Mouse (Mus musculus) ES-E14 (cell line): ENCODE results near the gene Frrs1. TPM values are rescaled to one million over a fixed set of nuclear protein-coding genes. Genes with fewer than 3 reads are reported as not detected.
A peak's percentile ranks its signal among the peaks of the same experiment; 100 is the strongest.

Experiments used
- DNase-seq: peaks from one replicate; pipeline ENCODE4 v3.0.0-alpha.2; 2013; ENCODE audit warnings: low read depth, low spot score
- H3K27ac ChIP-seq: 2 replicates; pipeline ENCODE4 v1.5.1; 2012; ENCODE audit warnings: low read depth, mild to moderate bottlenecking, low read length, moderate library complexity, mixed read lengths; ENCODE audit not compliant: poor library complexity, insufficient read depth, severe bottlenecking
- H3K36me3 ChIP-seq: 2 replicates; pipeline ENCODE4 v1.6.1; 2012; ENCODE audit warnings: mild to moderate bottlenecking, low read length, moderate library complexity, mixed read lengths; ENCODE audit not compliant: control insufficient read depth, poor library complexity, insufficient read depth, severe bottlenecking
- H3K4me1 ChIP-seq, 2 experiments: fragments of 150-350 bp in 1 of 2; sonication (generic) in 1 of 2; 2 replicates each; pipeline ENCODE4 v1.6.1; 2012; ENCODE audit warnings: low read length in 2 of 2, mild to moderate bottlenecking in 1 of 2, mixed read lengths in 1 of 2; ENCODE audit not compliant: control insufficient read depth in 2 of 2, insufficient read depth in 2 of 2, poor library complexity in 1 of 2
- H3K4me3 ChIP-seq, 2 experiments: fragments of 150-350 bp in 1 of 2; sonication (generic) in 1 of 2; 2 replicates each; pipeline ENCODE4 v1.5.1; 2012; ENCODE audit warnings: low read length in 2 of 2, low read depth in 1 of 2, mild to moderate bottlenecking in 1 of 2, mixed read lengths in 1 of 2; ENCODE audit not compliant: insufficient read depth in 1 of 2, poor library complexity in 1 of 2, severe bottlenecking in 1 of 2
- H3K9ac ChIP-seq: 2 replicates; pipeline ENCODE4 v1.6.1; 2012; ENCODE audit warnings: low read depth, mild to moderate bottlenecking, low read length, mixed read lengths; ENCODE audit not compliant: poor library complexity, insufficient read depth, severe bottlenecking
- H3K9me3 ChIP-seq: fragments of 150-350 bp; sonication (generic); 2 replicates; pipeline ENCODE4 v1.6.1; 2012; ENCODE audit warnings: low read depth, mild to moderate bottlenecking, low read length; ENCODE audit not compliant: control insufficient read depth, insufficient read depth
- CHD2 ChIP-seq: IDR thresholded peaks from 2 replicates; pipeline ENCODE4 v1.6.1; 2014; ENCODE audit warnings: mild to moderate bottlenecking, low read depth, low read length, inconsistent platforms
- HCFC1 ChIP-seq: IDR thresholded peaks from 2 replicates; pipeline ENCODE4 v1.6.1; 2012; ENCODE audit warnings: low read length, inconsistent platforms, borderline replicate concordance; ENCODE audit not compliant: insufficient read depth
- MAFK ChIP-seq: IDR thresholded peaks from 2 replicates; pipeline ENCODE4 v1.6.1; 2014; ENCODE audit warnings: mild to moderate bottlenecking, low read depth, low read length, inconsistent platforms; ENCODE audit not compliant: insufficient read depth
- ZC3H11A ChIP-seq: IDR thresholded peaks from 2 replicates; pipeline ENCODE4 v1.6.1; 2012; ENCODE audit warnings: low read depth, mild to moderate bottlenecking, inconsistent platforms, low read length, borderline replicate concordance
- ZNF384 ChIP-seq: IDR thresholded peaks from 2 replicates; pipeline ENCODE4 v1.6.1; 2012; ENCODE audit warnings: low read depth, low read length, inconsistent platforms
- in situ Hi-C, 2 experiments: fragments of 600-800 bp; cut with MboI; formaldehyde crosslinking; loops; one replicate each; pipeline ENCODE4 v1.15.1; 2025; ENCODE audit warnings: low sequenced_read_pairs in 2 of 2, inconsistent platforms in 1 of 2; ENCODE audit not compliant: unreplicated experiment in 2 of 2
- total RNA-seq: library from RNA; depleted of rRNA; stranded (reverse); fragments of 300-350 nt; gene quantifications from 2 replicates; pipeline ENCODE4 v1.2.3, GENCODE M21; 2012

Frrs1 gene
- total RNA-seq, 1 experiment: 69.3 TPM

DNA sequence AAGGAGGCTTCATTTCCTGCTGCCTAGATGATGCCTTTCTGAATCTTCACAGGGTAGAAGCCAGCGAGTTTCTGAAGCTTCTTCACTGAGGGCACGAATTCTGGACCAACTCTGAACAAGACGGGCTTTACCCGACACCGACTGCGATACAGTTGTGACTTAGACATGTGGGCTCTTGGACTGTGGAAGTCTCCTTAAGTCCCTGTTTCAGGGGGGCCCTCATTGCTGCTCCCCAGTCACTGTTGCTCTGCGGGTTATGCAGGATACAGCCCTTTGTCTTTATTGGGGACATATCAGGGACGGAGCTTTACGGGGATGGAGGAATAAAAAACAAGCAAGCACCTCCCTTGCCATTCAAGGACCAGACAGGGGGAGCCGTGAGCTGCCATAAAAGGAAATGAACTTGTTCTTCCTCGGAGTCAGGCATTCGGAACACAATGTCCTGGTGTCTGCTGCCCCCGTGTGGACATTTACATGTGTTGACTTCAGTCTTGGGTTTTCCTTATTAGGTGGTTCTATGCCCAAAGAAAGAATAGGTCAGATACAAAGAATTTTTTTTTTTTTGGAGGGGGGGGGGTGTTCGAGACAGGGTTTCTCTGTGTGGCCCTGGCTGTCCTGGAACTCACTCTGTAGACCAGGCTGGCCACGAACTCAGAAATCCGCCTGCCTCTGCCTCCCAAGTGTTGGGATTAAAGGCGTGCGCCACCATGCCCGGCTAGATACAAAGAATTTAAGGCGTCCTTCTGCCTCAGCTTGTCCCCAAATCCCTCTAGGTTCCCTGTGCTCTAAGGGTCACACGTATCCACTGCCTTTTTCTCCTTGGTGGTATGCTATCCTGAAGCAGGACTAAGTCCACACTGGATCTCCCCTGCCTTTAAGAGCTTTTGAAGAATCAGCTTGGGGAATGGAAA is 23.2 kb upstream of the Frrs1 start:
- Histone ChIP-seq H3K9ac (peak overlapping the region; percentile 68; the same call in 1 of the 2 replicates), H3K4me3 (peak overlapping the region; percentile 29 to 56), H3K9me3 (no peaks in the 10 kb centered on the region), H3K36me3 (no peaks in the 10 kb centered on the region), H3K27ac (no peak overlapping the region), H3K4me1 (peaks cover 0 to 2% of the 10 kb centered on the region in 2 experiments; a peak in 1 of 4 replicates)
- TF ChIP-seq HCFC1: no peak
- TF ChIP-seq ZC3H11A: peak; percentile 80
- peak; percentile 76 for TF ChIP-seq ZNF384
- peak; percentile 98 for DNase-seq
- in situ Hi-C loops: no loop called here

DNA sequence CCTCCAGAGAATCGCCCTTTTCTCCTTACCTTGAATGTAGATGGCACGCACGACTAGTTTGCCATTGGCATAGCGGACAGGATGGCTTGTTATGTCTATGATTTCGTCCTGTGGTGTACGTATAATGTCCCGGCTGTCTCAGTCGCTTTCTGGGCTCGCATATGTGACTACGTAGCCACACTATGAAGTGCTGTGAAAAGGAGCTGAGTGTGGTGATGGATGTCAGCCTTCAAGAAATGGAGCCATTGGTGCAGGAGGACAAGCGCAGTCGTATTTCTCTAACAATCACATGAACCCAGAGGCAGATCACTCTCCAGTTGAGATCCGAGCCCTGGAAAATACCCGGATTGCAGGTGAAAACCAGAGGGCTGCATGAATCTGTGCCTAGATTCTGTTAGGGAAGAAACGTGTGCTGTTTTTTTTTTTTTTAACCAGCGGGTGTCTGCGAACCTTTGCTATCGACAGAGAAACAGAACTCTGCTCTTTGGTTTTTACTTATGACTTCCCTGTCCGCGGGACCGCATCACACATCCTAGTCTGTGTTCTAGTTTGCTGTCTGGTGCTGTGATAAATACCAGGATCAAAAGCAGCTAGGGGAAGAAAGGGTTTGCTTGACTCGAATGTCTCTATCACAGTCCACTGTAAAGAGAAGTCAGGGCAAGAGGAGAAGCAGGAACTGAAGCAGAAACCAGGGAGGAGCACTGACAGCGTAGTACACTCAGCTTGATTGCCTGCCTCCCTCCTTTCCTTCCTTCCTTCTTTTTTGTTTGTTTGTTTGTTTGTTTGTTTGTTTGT is 22.4 kb upstream of the Frrs1 start:
- H3K4me3 ChIP-seq: peak overlapping the region; percentile 29 to 56
- DNase-seq: no peak
- peak overlapping the region; percentile 68; the same call in 1 of the 2 replicates for H3K9ac ChIP-seq
- no peak overlapping the region for H3K27ac ChIP-seq
- H3K9me3 ChIP-seq: no peaks in the 10 kb centered on the region
- TF ChIP-seq ZNF384 (peak; percentile 85), CHD2 (no peak)
- in situ Hi-C loops: no loop called here
- peaks cover 0 to 2% of the 10 kb centered on the region in 2 experiments; a peak in 1 of 4 replicates for H3K4me1 ChIP-seq
- H3K36me3 ChIP-seq: no peaks in the 10 kb centered on the region

DNA sequence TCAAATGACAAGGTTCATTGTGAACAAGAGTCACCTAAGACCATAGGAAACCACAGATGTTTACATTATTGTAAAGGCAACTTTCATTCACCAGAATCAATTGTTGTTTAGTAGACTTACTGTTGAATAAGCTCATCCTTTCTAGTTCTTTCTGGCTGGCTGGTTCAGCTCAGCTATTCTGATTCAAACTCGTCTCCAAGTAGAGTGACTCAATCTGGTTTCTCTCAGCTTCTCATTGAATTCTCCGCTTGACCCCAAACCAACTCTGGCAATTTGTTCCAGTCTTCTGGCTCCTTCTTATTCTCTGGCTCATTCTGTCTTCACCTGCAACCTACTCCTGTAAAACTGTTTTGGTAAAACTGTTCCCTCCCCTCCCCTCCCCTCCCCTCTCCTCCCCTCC is 18.0 kb upstream of the Frrs1 start:
- no peaks in the 10 kb centered on the region for H3K9me3 ChIP-seq
- H3K9ac ChIP-seq: no peak overlapping the region
- H3K27ac ChIP-seq: no peak overlapping the region
- H3K36me3 ChIP-seq: no peaks in the 10 kb centered on the region
- no peak overlapping the region for H3K4me3 ChIP-seq
- TF ChIP-seq MAFK: no peak
- TF ChIP-seq CHD2: no peak
- DNase-seq: no peak
- in situ Hi-C loops: no loop called here
- peaks cover 0 to 4% of the 10 kb centered on the region in 2 experiments; a peak in 1 of 4 replicates for H3K4me1 ChIP-seq

DNA sequence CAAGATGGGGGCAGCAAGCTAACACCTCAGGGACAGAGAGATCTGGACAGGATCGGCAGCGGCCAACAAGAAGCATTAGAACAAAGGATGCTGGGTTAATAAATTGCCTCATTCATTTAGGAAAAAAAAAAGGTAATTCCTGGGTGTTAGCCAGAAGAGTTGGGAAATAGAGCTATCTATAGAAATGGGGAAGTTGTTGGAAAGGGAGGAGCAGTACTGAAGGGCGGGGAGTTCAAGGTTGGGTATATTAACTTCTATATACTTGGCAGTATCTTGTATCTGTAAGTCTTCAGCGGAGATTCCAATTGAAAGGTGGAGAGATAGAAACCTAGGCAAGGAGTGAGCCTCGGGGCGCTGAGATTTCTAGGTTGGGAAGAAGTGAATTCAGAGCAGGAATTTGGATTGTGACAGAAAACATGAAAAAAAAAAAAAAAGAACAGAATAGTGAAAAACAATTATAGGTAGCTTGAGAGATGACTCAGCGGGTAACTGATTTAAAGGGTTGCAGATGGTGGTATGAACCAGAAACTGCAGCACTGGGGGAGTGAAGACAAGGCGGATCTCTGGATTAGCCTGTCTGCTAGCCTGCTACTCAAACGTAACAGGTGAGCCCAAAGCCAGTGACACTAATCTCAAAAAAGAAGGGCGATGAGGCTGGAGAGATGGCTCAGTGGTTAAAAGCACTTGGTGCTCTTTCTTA is 14.2 kb upstream of the Frrs1 start:
- H3K27ac ChIP-seq: no peak overlapping the region
- in situ Hi-C loops: no loop called here

More for the DNA sequence above, 14.2 kb upstream of the Frrs1 start:
- H3K4me1 ChIP-seq: peaks cover 0 to 3% of the 10 kb centered on the region in 2 experiments; a peak in 1 of 4 replicates
- no peaks in the 10 kb centered on the region for H3K36me3 ChIP-seq
- no peak overlapping the region for H3K9ac ChIP-seq
- no peak for DNase-seq
- no peak for TF ChIP-seq ZNF384
- TF ChIP-seq MAFK: no peak
- TF ChIP-seq HCFC1: no peak
- TF ChIP-seq CHD2: no peak
- no peak for TF ChIP-seq ZC3H11A
- no peaks in the 10 kb centered on the region for H3K9me3 ChIP-seq
- no peak overlapping the region for H3K4me3 ChIP-seq
